Mouse (Mus musculus) limb, embryonic 10.5 days (tissue): ENCODE results near the gene Ldhd. TPM values are rescaled to one million over a fixed set of nuclear protein-coding genes. Genes with fewer than 3 reads are reported as not detected.
A peak's percentile ranks its signal among the peaks of the same experiment; 100 is the strongest.
"Not testable (repeated sequence)": the region's sequence is repeated elsewhere in the genome, so short reads cannot be mapped to it uniquely, and the experiment has no call there.

Experiments used
- DNase-seq: peaks from one replicate; pipeline ENCODE4 v3.0.0-alpha.2; 2017; ENCODE audit warnings: low spot score
- H3K27ac ChIP-seq: fragments of 300-500 bp; sonication (generic); 2 replicates; pipeline ENCODE4 v1.5.1; 2016; ENCODE audit warnings: mild to moderate bottlenecking
- H3K27me3 ChIP-seq: fragments of 300-500 bp; sonication (generic); 2 replicates; pipeline ENCODE4 v1.6.1; 2016; ENCODE audit warnings: low read depth, mild to moderate bottlenecking; ENCODE audit not compliant: poor library complexity, severe bottlenecking
- H3K36me3 ChIP-seq: fragments of 300-500 bp; sonication (generic); 2 replicates; pipeline ENCODE4 v1.6.1; 2016; ENCODE audit warnings: mild to moderate bottlenecking, moderate library complexity
- H3K4me1 ChIP-seq: fragments of 300-500 bp; sonication (generic); 2 replicates; pipeline ENCODE4 v1.6.1; 2016
- H3K4me3 ChIP-seq: fragments of 300-500 bp; sonication (generic); 2 replicates; pipeline ENCODE4 v1.5.1; 2016; ENCODE audit warnings: mild to moderate bottlenecking, moderate library complexity
- H3K9me3 ChIP-seq: fragments of 300-500 bp; sonication (generic); replicated peaks from 2 replicates; pipeline ENCODE4 v1.6.1; 2016; ENCODE audit warnings: mild to moderate bottlenecking
- WGBS: fragments of 180-500 bp; shearing (Covaris S2); methylation state at CpG from one replicate; pipeline ENCODE4 v1.1.7; 2016; 5-methylcytosine and 5-hydroxymethylcytosine counted together
- polyA plus RNA-seq: library from polyadenylated mRNA; unstranded; fragments of >200 nt; fragmentation: Nextera tagmentation; extraction: Ambion mirVana; gene quantifications from 2 replicates; pipeline ENCODE4 v1.2.1, GENCODE M21; 2016

Gene Ldhd
- polyA plus RNA-seq = 0.11 and 0.25 TPM in 2 replicates

GRCm38 (mm10) chr8:111630105-111630521, at the start of gene Ldhd:
TSS of gene Ldhd (minus strand) at chr8:111630374.
- peaks cover 10% of the 10 kb centered on the region for H3K4me1 ChIP-seq
- no peak for DNase-seq
- H3K27ac ChIP-seq = no peak within 1 kb of the TSS
- H3K36me3 ChIP-seq = peaks cover 24% of the 10 kb centered on the region
- H3K9me3 ChIP-seq = no peaks in the 10 kb centered on the region
- H3K27me3 ChIP-seq = no peaks in the 10 kb centered on the region
- H3K4me3 ChIP-seq = peak within 1 kb of the TSS; percentile 29
- WGBS = 33% methylated on average over 13 of the region's 13 CpGs

GRCm38 (mm10) chr8:111678848-111679247, 48.7 kb upstream of the Ldhd start:
- no peak overlapping the region for H3K27ac ChIP-seq
- H3K4me1 ChIP-seq = no peaks in the 10 kb centered on the region
- 85% methylated on average over 7 of the region's 7 CpGs for WGBS
- no peak overlapping the region for H3K4me3 ChIP-seq
- DNase-seq = no peak
- no peaks in the 10 kb centered on the region; the same call in 1 of the 2 replicates for H3K36me3 ChIP-seq
- no peaks in the 10 kb centered on the region for H3K27me3 ChIP-seq
- 0 out of 2 replicates have a peak, but pooled peaks cover 1% of the 10 kb centered on the region for H3K9me3 ChIP-seq

- no peaks in the 10 kb centered on the region for H3K27me3 ChIP-seq
- H3K4me3 ChIP-seq = no peak overlapping the region
- WGBS = 45% methylated on average over 3 of the region's 3 CpGs
- H3K4me1 ChIP-seq = no peaks in the 10 kb centered on the region
- H3K9me3 ChIP-seq = 0 out of 2 replicates have a peak, but pooled peaks cover 1% of the 10 kb centered on the region
- peak; percentile 53 for DNase-seq
- no peak overlapping the region for H3K27ac ChIP-seq
- no peaks in the 10 kb centered on the region; the same call in 1 of the 2 replicates for H3K36me3 ChIP-seq
Observed at GRCm38 (mm10) chr8:111678111-111678510, 47.9 kb upstream of the Ldhd start.

- Histone ChIP-seq H3K9me3 (0 out of 2 replicates have a peak, but pooled peaks cover 1% of the 10 kb centered on the region), H3K27ac (no peak overlapping the region), H3K27me3 (no peaks in the 10 kb centered on the region), H3K4me3 (no peak overlapping the region), H3K4me1 (no peaks in the 10 kb centered on the region), H3K36me3 (peaks cover 13% of the 10 kb centered on the region)
- no peak for DNase-seq
- WGBS = 75% methylated on average over 8 of the region's 8 CpGs
Observed at GRCm38 (mm10) chr8:111676237-111676636, 46.1 kb upstream of the Ldhd start.

GRCm38 (mm10) chr8:111666751-111667150, 36.6 kb upstream of the Ldhd start:
- H3K36me3 ChIP-seq = peaks cover 56% of the 10 kb centered on the region
- H3K4me3 ChIP-seq = no peak overlapping the region
- WGBS = 89% methylated on average over 2 of the region's 2 CpGs
- H3K9me3 ChIP-seq = no peaks in the 10 kb centered on the region
- H3K27me3 ChIP-seq = no peaks in the 10 kb centered on the region
- no peaks in the 10 kb centered on the region for H3K4me1 ChIP-seq
- H3K27ac ChIP-seq = no peak overlapping the region
- no peak for DNase-seq

GRCm38 (mm10) chr8:111662473-111662872, 32.3 kb upstream of the Ldhd start:
- 92% methylated on average over 3 of the region's 3 CpGs for WGBS
- DNase-seq = peak; percentile 73

GRCm38 (mm10) chr8:111658819-111659423, 28.7 kb upstream of the Ldhd start:
- Histone ChIP-seq H3K4me3 (no peak overlapping the region), H3K36me3 (peaks cover 22% of the 10 kb centered on the region), H3K4me1 (no peaks in the 10 kb centered on the region), H3K27ac (no peak overlapping the region), H3K9me3 (no peaks in the 10 kb centered on the region), H3K27me3 (no peaks in the 10 kb centered on the region)
- 86% methylated on average over 6 of the region's 6 CpGs for WGBS
- no peak for DNase-seq

More at GRCm38 (mm10) chr8:111662473-111662872, 32.3 kb upstream of the Ldhd start:
- no peaks in the 10 kb centered on the region for H3K4me1 ChIP-seq
- no peak overlapping the region for H3K27ac ChIP-seq
- H3K4me3 ChIP-seq = no peak overlapping the region
- H3K36me3 ChIP-seq = peaks cover 38% of the 10 kb centered on the region
- H3K9me3 ChIP-seq = no peaks in the 10 kb centered on the region
- H3K27me3 ChIP-seq = no peaks in the 10 kb centered on the region

- Histone ChIP-seq H3K27me3 (no peaks in the 10 kb centered on the region), H3K4me3 (no peak overlapping the region), H3K4me1 (no peaks in the 10 kb centered on the region), H3K9me3 (no peaks in the 10 kb centered on the region), H3K36me3 (peaks cover 24% of the 10 kb centered on the region), H3K27ac (no peak overlapping the region)
- 67% methylated on average over 1 of the region's 1 CpGs for whole genome bisulfite sequencing
- no peak for DNase-seq
Observed at GRCm38 (mm10) chr8:111657312-111657854, 27.2 kb upstream of the Ldhd start.

GRCm38 (mm10) chr8:111653524-111653923, 23.4 kb upstream of the Ldhd start:
- DNase-seq = no peak
- H3K27me3 ChIP-seq = no peaks in the 10 kb centered on the region
- peaks cover 3% of the 10 kb centered on the region; the same call in 1 of the 2 replicates for H3K36me3 ChIP-seq
- no peaks in the 10 kb centered on the region for H3K9me3 ChIP-seq
- 97% methylated on average over 2 of the region's 2 CpGs for WGBS
- H3K27ac ChIP-seq = no peak overlapping the region
- no peak overlapping the region for H3K4me3 ChIP-seq
- 0 out of 2 replicates have a peak, but pooled peaks cover 5% of the 10 kb centered on the region for H3K4me1 ChIP-seq

GRCm38 (mm10) chr8:111650651-111651050, 20.5 kb upstream of the Ldhd start:
- Histone ChIP-seq H3K27me3 (no peaks in the 10 kb centered on the region), H3K9me3 (no peaks in the 10 kb centered on the region), H3K27ac (no peak overlapping the region), H3K4me3 (no peak overlapping the region), H3K36me3 (peaks cover 19% of the 10 kb centered on the region; the same call in 1 of the 2 replicates), H3K4me1 (0 out of 2 replicates have a peak, but pooled peaks cover 5% of the 10 kb centered on the region)
- DNase-seq = no peak
- 87% methylated on average over 3 of the region's 3 CpGs for WGBS

- Histone ChIP-seq H3K4me1 (0 out of 2 replicates have a peak, but pooled peaks cover 5% of the 10 kb centered on the region), H3K27me3 (no peaks in the 10 kb centered on the region), H3K9me3 (no peaks in the 10 kb centered on the region), H3K27ac (no peak overlapping the region), H3K4me3 (no peak overlapping the region), H3K36me3 (peaks cover 19% of the 10 kb centered on the region; the same call in 1 of the 2 replicates)
- WGBS = 74% methylated on average over 2 of the region's 2 CpGs
- no peak for DNase-seq
Observed at GRCm38 (mm10) chr8:111648834-111649233, 18.7 kb upstream of the Ldhd start.

GRCm38 (mm10) chr8:111645715-111646114, 15.5 kb upstream of the Ldhd start:
- DNase-seq = no peak
- WGBS = 95% methylated on average over 8 of the region's 8 CpGs
- H3K4me3 ChIP-seq = no peak overlapping the region
- no peaks in the 10 kb centered on the region for H3K9me3 ChIP-seq
- no peaks in the 10 kb centered on the region for H3K27me3 ChIP-seq
- H3K36me3 ChIP-seq = peaks cover 17% of the 10 kb centered on the region; the same call in 1 of the 2 replicates
- peaks cover 13% of the 10 kb centered on the region for H3K4me1 ChIP-seq
- no peak overlapping the region for H3K27ac ChIP-seq

- not testable (repeated sequence) for DNase-seq, H3K27me3 ChIP-seq, H3K9me3 ChIP-seq
- 83% methylated on average over 12 of the region's 12 CpGs for WGBS
- H3K4me1 ChIP-seq = peaks cover 13% of the 10 kb centered on the region
- H3K4me3 ChIP-seq = peak overlapping the region; percentile 86
- H3K36me3 ChIP-seq = peaks cover 17% of the 10 kb centered on the region; the same call in 1 of the 2 replicates
- H3K27ac ChIP-seq = peak overlapping the region; percentile 99; the same call in 1 of the 2 replicates
Observed at GRCm38 (mm10) chr8:111644286-111645051, 14.3 kb upstream of the Ldhd start.
